Mouse (Mus musculus): ENCODE results near the gene Tro. TPM values are rescaled to one million over a fixed set of nuclear protein-coding genes. Genes with fewer than 3 reads are reported as not detected.

Gene Tro
- not detected for polyA plus RNA-seq (2014; fragmentation: Illumina TruSeq; extraction: RNeasy Lipid Tissue Mini Kit (QIAGEN cat#74804); ENCODE audit: low read depth, low replicate concordance)

DNA sequence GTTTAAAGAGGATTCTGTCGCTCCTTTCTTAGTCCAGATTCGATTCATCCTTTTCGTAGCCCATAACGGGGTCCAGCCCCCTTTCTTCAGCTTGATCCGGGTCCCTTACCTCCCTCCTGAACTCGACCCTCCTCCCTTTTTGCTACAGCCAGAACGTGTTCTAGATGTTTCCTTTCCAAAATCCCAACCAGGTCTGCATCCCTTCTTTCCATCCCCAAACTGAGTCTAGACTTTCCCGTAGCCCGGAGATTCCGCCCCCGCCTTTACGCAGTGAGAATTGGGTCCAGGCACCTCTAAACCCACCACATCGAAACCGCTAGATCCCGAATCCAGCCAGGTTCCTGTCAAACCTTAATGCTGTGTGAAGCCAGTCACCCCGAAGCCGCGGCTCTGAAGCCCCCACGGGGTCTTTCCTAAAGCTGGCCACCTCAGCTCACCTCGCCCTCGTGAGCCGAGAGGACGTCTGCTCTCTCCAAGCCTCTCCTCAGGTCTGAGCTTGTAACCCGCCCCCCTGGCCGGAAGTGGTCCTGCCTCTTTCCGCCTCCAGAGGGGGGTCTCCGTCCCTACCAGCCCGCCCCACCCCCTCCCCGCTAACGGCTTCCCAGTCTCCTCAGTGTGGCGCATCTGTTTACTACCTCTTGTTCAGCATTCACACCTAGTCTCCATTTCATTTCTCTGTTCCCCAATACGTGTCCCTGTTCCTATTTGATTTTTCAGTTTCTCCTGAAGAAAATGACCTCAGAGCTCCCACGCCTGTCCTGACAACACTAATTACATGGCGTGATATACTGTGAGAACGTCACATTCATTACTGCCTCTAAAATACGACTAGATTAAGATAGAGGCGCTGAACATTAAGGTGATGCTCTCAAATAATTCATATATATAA is at the start of gene Tro:
Gene Tro (minus strand): TSS at position 676 of the 889 bp plus-strand sequence.

Other genes with a start within 250 kb of the Tro start
- gene Tmem29, start 198.4 kb downstream of the Tro start, polyA plus RNA-seq (2014; fragmentation: Illumina TruSeq; extraction: RNeasy Lipid Tissue Mini Kit (QIAGEN cat#74804); ENCODE audit: low read depth, low replicate concordance), result 29.7 TPM
- gene Alas2, start 110.2 kb downstream of the Tro start, polyA plus RNA-seq (2014; fragmentation: Illumina TruSeq; extraction: RNeasy Lipid Tissue Mini Kit (QIAGEN cat#74804); ENCODE audit: low read depth, low replicate concordance), result 8.7 TPM
- 26.9 TPM for gene Pfkfb1, start 69.4 kb downstream of the Tro start, polyA plus RNA-seq (2014; fragmentation: Illumina TruSeq; extraction: RNeasy Lipid Tissue Mini Kit (QIAGEN cat#74804); ENCODE audit: low read depth, low replicate concordance)
- gene Apex2, start 67.7 kb downstream of the Tro start, polyA plus RNA-seq (2014; fragmentation: Illumina TruSeq; extraction: RNeasy Lipid Tissue Mini Kit (QIAGEN cat#74804); ENCODE audit: low read depth, low replicate concordance), result 2.8 TPM
- 2.1 TPM for gene Maged2, start 156.8 kb upstream of the Tro start, polyA plus RNA-seq (2014; fragmentation: Illumina TruSeq; extraction: RNeasy Lipid Tissue Mini Kit (QIAGEN cat#74804); ENCODE audit: low read depth, low replicate concordance)